Mouse (Mus musculus) neural tube, embryonic 13.5 days (tissue): ENCODE measurements around the gene Sipa1l1. TPM values are rescaled to one million over a fixed set of nuclear protein-coding genes. Genes with fewer than 3 reads are reported as not detected.
A peak's percentile ranks its signal among the peaks of the same experiment; 100 is the strongest.

Source experiments
- ATAC-seq: fragments of 200-750 bp; cut with Nextera tagmentation; 2 replicates; pipeline ENCODE4 v1.8.0; 2017; ENCODE audit warnings: low read depth, mild to moderate bottlenecking, moderate TSS enrichment, moderate library complexity
- H3K27ac ChIP-seq: fragments of 300-500 bp; sonication (generic); replicated peaks from 2 replicates; pipeline ENCODE4 v1.5.1; 2015; ENCODE audit warnings: moderate library complexity, mild to moderate bottlenecking, inconsistent platforms
- H3K27me3 ChIP-seq: fragments of 300-500 bp; sonication (generic); 2 replicates; pipeline ENCODE4 v1.6.1; 2015; ENCODE audit warnings: mild to moderate bottlenecking, inconsistent platforms
- H3K36me3 ChIP-seq: fragments of 300-500 bp; sonication (generic); 2 replicates; pipeline ENCODE4 v1.6.1; 2015; ENCODE audit warnings: mild to moderate bottlenecking, inconsistent platforms
- H3K4me1 ChIP-seq: fragments of 300-500 bp; sonication (generic); replicated peaks from 2 replicates; pipeline ENCODE4 v1.6.1; 2015; ENCODE audit warnings: inconsistent platforms
- H3K4me2 ChIP-seq: fragments of 300-500 bp; sonication (generic); 2 replicates; pipeline ENCODE4 v1.6.1; 2015; ENCODE audit warnings: inconsistent platforms, mild to moderate bottlenecking, moderate library complexity
- H3K4me3 ChIP-seq: fragments of 300-500 bp; sonication (generic); 2 replicates; pipeline ENCODE4 v1.5.1; 2015; ENCODE audit warnings: mild to moderate bottlenecking, inconsistent platforms
- H3K9ac ChIP-seq: fragments of 300-500 bp; sonication (generic); 2 replicates; pipeline ENCODE4 v1.6.1; 2015; ENCODE audit warnings: moderate library complexity, mild to moderate bottlenecking, inconsistent platforms
- H3K9me3 ChIP-seq: fragments of 300-500 bp; sonication (generic); 2 replicates; pipeline ENCODE4 v1.6.1; 2016; ENCODE audit warnings: inconsistent platforms
- WGBS: fragments of 180-500 bp; shearing (Covaris S2); methylation state at CpG from one replicate; pipeline ENCODE4 v1.1.7; 2015; 5-methylcytosine and 5-hydroxymethylcytosine counted together
- polyA plus RNA-seq: library from polyadenylated mRNA; unstranded; fragments of >200 nt; fragmentation: Nextera tagmentation; extraction: Ambion mirVana; gene quantifications from 2 replicates; pipeline ENCODE4 v1.2.1, GENCODE M21; 2015

The Sipa1l1 gene
- polyA plus RNA-seq, 1 experiment from 2014 or later, result 11.6 TPM

GRCm38 (mm10) chr12:82220367-82221089 lies 51.4 kb downstream of the Sipa1l1 start:
- H3K27ac ChIP-seq, result no peak overlapping the region
- H3K4me3 ChIP-seq, result no peak overlapping the region
- no peaks in the 10 kb centered on the region for H3K9me3 ChIP-seq
- 87% methylated on average over 5 of the region's 5 CpGs for WGBS
- no peaks in the 10 kb centered on the region for H3K36me3 ChIP-seq
- H3K9ac ChIP-seq, result no peak overlapping the region
- H3K27me3 ChIP-seq, result no peaks in the 10 kb centered on the region
- peaks cover 3% of the 10 kb centered on the region; the same call in 1 of the 2 replicates for H3K4me1 ChIP-seq
- no peak for ATAC-seq
- no peak overlapping the region for H3K4me2 ChIP-seq

DNA sequence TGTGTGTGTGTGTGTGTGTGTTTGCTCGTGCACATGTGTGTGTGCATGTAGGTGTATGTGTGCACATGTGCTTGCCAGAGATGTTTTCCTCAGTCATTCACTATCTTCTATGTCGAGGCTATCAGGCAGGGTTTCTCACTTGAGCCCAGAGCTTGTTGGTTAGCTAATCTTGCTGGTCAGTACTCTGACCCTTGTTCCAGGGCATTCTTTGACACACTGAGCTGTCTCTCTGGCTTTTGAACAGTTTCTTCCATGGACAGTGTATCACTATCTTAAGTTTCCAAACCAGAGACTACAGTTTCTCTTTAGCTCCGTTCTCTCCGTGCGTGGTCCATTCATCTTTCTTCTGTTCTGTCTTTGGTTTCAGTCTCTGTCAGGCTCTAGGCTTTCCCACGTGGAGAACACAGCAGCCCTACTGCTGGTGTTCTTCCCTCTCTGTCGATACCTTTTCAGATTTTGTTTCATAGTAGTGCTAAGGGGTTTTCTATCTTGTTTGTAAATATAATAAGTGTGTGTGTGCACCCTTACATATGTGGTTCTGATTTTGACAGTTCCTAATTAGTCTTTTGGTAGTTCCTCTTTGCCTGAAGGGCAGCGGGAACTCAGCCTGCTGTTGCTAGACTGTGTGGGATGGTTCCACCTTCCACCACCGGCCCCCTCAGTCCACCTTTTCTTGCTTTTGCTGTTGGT lies 54.2 kb downstream of the Sipa1l1 start:
- Histone ChIP-seq H3K9ac (no peak overlapping the region), H3K36me3 (no peaks in the 10 kb centered on the region), H3K4me1 (peaks cover 17% of the 10 kb centered on the region), H3K27me3 (no peaks in the 10 kb centered on the region), H3K4me2 (no peak overlapping the region), H3K27ac (no peak overlapping the region), H3K4me3 (no peak overlapping the region), H3K9me3 (no peaks in the 10 kb centered on the region)
- ATAC-seq, result no peak
- 89% methylated on average over 9 of the region's 9 CpGs for WGBS

- H3K4me2 ChIP-seq, result no peak overlapping the region
- H3K4me1 ChIP-seq, result peaks cover 23% of the 10 kb centered on the region
- ATAC-seq, result no peak
- 92% methylated on average over 7 of the region's 7 CpGs for WGBS
- no peaks in the 10 kb centered on the region for H3K27me3 ChIP-seq
- no peaks in the 10 kb centered on the region for H3K36me3 ChIP-seq
- no peak overlapping the region for H3K27ac ChIP-seq
- no peak overlapping the region for H3K4me3 ChIP-seq
- H3K9ac ChIP-seq, result no peak overlapping the region
- H3K9me3 ChIP-seq, result no peaks in the 10 kb centered on the region
These were observed 55.7 kb downstream of the Sipa1l1 start for GRCm38 (mm10) chr12:82224848-82225247.

DNA sequence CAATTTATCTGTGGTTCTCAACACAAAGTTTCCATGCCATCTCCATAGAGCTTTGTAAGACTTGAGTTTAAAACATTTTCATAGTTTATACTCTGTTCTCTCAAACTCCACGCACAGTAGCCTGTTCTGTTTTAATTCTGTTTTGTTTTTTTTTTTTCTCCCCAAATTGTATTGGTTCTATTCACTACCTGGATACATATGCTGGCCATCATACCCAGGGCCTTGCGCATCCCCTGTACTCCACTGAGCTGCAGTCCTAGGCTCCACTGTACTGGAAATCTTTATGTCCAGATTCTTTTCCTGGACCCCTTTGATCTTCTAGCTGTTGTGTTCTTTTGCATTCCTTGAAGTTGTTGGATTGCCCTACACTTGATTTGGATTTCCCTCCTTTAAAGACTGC lies 56.2 kb downstream of the Sipa1l1 start:
- Histone ChIP-seq H3K36me3 (no peaks in the 10 kb centered on the region), H3K9me3 (no peaks in the 10 kb centered on the region), H3K27ac (no peak overlapping the region), H3K27me3 (no peaks in the 10 kb centered on the region), H3K4me3 (no peak overlapping the region), H3K4me2 (no peak overlapping the region), H3K9ac (no peak overlapping the region), H3K4me1 (peaks cover 23% of the 10 kb centered on the region)
- 98% methylated on average over 2 of the region's 2 CpGs for WGBS
- ATAC-seq, result no peak

GRCm38 (mm10) chr12:82225751-82226228 lies 56.7 kb downstream of the Sipa1l1 start:
- no peak overlapping the region for H3K4me2 ChIP-seq
- H3K4me1 ChIP-seq, result peaks cover 23% of the 10 kb centered on the region
- no peaks in the 10 kb centered on the region for H3K27me3 ChIP-seq
- no peak for ATAC-seq
- no peaks in the 10 kb centered on the region for H3K9me3 ChIP-seq
- H3K9ac ChIP-seq, result no peak overlapping the region
- H3K4me3 ChIP-seq, result no peak overlapping the region
- H3K27ac ChIP-seq, result no peak overlapping the region
- WGBS, result 56% methylated on average over 4 of the region's 4 CpGs
- H3K36me3 ChIP-seq, result no peaks in the 10 kb centered on the region

GRCm38 (mm10) chr12:82226311-82227066 lies 57.4 kb downstream of the Sipa1l1 start:
- no peaks in the 10 kb centered on the region for H3K27me3 ChIP-seq
- H3K4me2 ChIP-seq, result no peak overlapping the region
- no peak overlapping the region for H3K4me3 ChIP-seq
- H3K9me3 ChIP-seq, result no peaks in the 10 kb centered on the region
- peaks cover 23% of the 10 kb centered on the region for H3K4me1 ChIP-seq
- no peaks in the 10 kb centered on the region for H3K36me3 ChIP-seq
- WGBS, result 58% methylated on average over 6 of the region's 6 CpGs
- ATAC-seq, result no peak
- no peak overlapping the region for H3K27ac ChIP-seq
- H3K9ac ChIP-seq, result no peak overlapping the region

GRCm38 (mm10) chr12:82230127-82230526 lies 61.0 kb downstream of the Sipa1l1 start:
- no peak for ATAC-seq
- whole genome bisulfite sequencing, result 74% methylated on average over 4 of the region's 4 CpGs
- Histone ChIP-seq H3K36me3 (no peaks in the 10 kb centered on the region), H3K27ac (no peak overlapping the region), H3K9ac (no peak overlapping the region), H3K27me3 (no peaks in the 10 kb centered on the region), H3K9me3 (no peaks in the 10 kb centered on the region), H3K4me3 (no peak overlapping the region), H3K4me1 (peaks cover 27% of the 10 kb centered on the region), H3K4me2 (no peak overlapping the region)

DNA sequence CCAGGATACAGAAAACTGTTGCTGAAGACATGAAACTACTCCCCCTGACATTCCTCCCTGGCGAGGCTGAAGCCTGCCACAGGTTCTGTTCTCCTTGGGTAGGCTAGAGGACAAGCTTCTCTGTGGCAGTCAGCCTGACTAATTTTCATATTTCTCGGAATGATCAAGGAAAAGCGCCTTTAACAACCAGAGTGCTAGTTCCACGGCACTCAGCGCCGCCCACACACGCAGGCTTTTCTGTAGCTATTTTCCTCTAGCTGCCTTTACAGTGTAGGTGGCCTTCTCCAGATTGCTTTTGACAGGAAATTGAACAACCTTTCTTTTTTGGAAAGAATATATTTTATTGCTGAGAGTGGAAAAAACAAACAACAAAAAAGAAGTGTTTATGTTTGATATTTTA lies 62.1 kb downstream of the Sipa1l1 start:
- H3K4me2 ChIP-seq, result no peak overlapping the region
- no peak for ATAC-seq
- no peak overlapping the region for H3K9ac ChIP-seq
- 85% methylated on average over 7 of the region's 7 CpGs for WGBS
- peaks cover 17% of the 10 kb centered on the region for H3K4me1 ChIP-seq
- H3K27ac ChIP-seq, result no peak overlapping the region
- H3K4me3 ChIP-seq, result no peak overlapping the region
- H3K9me3 ChIP-seq, result no peaks in the 10 kb centered on the region
- no peaks in the 10 kb centered on the region for H3K36me3 ChIP-seq
- no peaks in the 10 kb centered on the region for H3K27me3 ChIP-seq

- Histone ChIP-seq H3K9ac (no peak overlapping the region), H3K27ac (no peak overlapping the region), H3K4me1 (peaks cover 10% of the 10 kb centered on the region), H3K9me3 (no peaks in the 10 kb centered on the region), H3K27me3 (no peaks in the 10 kb centered on the region), H3K36me3 (no peaks in the 10 kb centered on the region), H3K4me2 (no peak overlapping the region), H3K4me3 (no peak overlapping the region)
- 83% methylated on average over 3 of the region's 3 CpGs for WGBS
- no peak for ATAC-seq
These were observed 64.1 kb downstream of the Sipa1l1 start for GRCm38 (mm10) chr12:82233177-82233576.

- WGBS, result 81% methylated on average over 14 of the region's 14 CpGs
- Histone ChIP-seq H3K27ac (no peak overlapping the region), H3K4me3 (no peak overlapping the region), H3K9me3 (no peaks in the 10 kb centered on the region), H3K36me3 (no peaks in the 10 kb centered on the region), H3K4me1 (peaks cover 9% of the 10 kb centered on the region), H3K4me2 (no peak overlapping the region), H3K9ac (no peak overlapping the region), H3K27me3 (no peaks in the 10 kb centered on the region)
- ATAC-seq, result no peak
These were observed 65.5 kb downstream of the Sipa1l1 start for GRCm38 (mm10) chr12:82234463-82235223.

DNA sequence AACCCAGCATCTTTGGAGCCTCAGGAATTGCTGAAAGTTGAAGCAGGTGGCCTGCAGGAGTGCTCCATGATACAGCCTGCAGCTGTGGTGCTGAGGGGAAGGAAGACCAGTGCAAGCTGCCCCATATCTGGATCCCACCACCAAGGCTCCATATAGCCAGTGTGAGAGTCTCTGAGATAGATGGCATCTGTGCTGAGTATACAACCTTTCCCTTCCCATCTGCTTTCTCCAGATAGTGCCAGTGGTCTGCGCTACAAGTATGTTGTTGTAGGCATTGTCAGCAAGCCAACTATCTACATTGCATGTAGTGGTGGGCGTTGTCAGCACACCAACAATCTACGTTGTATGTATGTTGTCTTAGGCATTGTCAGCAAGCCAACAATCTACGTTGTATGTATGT lies 68.0 kb downstream of the Sipa1l1 start:
- no peak overlapping the region for H3K4me2 ChIP-seq
- no peak overlapping the region for H3K4me3 ChIP-seq
- H3K9ac ChIP-seq, result no peak overlapping the region
- H3K4me1 ChIP-seq, result peaks cover 3% of the 10 kb centered on the region; the same call in 1 of the 2 replicates
- H3K27me3 ChIP-seq, result no peaks in the 10 kb centered on the region
- H3K27ac ChIP-seq, result peak overlapping the region; percentile 18
- H3K9me3 ChIP-seq, result no peaks in the 10 kb centered on the region
- H3K36me3 ChIP-seq, result no peaks in the 10 kb centered on the region
- no peak for ATAC-seq
- 93% methylated on average over 4 of the region's 4 CpGs for WGBS
